Mouse (Mus musculus): ENCODE data around the gene Selenon. TPM values are rescaled to one million over a fixed set of nuclear protein-coding genes. Genes with fewer than 3 reads are reported as not detected.

Selenon gene
- polyA plus RNA-seq, 1 experiment = 3.6 TPM

- H3K27ac ChIP-seq (replicated peaks; ENCODE audit: low read depth, low read length) = no peak overlapping the region; the same call in 1 of the 2 replicates
- peaks cover 5% of the 10 kb centered on the region; the same call in 1 of the 2 replicates for H3K4me1 ChIP-seq (ENCODE audit: control insufficient read depth, insufficient read depth, insufficient read length, low read length)
- H3K4me3 ChIP-seq (ENCODE audit: insufficient read depth, low read depth, low read length) = no peak overlapping the region
Measured at GRCm38 (mm10) chr4:134586631-134587030, 34.7 kb upstream of the Selenon start.

DNA sequence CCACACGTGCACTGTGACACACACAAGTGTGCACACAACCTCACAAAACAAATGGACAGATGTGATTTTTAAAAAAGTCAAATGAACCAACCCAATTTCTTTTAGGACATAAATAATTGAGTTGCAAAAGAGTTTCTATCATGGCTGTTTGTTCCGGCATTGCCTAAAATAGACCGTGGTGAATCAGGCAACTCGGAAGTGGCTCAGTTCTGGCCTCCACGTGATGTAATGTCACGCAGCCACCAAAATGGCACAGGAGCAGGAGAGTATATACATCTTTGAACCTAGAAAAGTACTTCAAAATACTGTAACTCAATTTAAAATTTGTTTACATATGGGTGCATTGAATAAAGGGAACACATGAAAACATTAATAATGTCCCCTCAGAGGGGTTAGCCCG lies 34.2 kb upstream of the Selenon start:
- H3K4me1 ChIP-seq (ENCODE audit: control insufficient read depth, insufficient read depth, insufficient read length, low read length) = peaks cover 2% of the 10 kb centered on the region; the same call in 1 of the 2 replicates
- no peak overlapping the region for H3K27ac ChIP-seq (replicated peaks; ENCODE audit: low read depth, low read length)
- no peak overlapping the region for H3K4me3 ChIP-seq (ENCODE audit: insufficient read depth, low read depth, low read length)

DNA sequence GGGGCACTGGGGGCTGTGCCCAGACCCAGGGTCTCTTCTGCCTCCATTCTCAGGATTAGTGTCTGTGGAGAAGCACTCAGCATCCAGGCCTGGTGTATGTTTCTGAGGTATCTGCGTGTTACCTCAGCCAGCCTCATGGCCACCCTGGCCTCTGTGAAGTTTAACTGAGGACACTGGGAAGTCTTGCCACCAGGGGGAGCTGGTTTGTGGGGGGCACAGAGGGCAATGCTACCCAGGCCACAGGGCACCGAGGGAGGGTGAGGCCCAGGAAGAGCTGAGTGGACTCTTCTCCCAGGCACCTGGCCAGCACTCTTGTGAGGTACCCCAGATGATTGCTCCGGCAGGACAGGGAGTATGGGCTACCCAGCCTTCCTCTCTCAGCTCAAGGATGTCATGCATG lies 31.5 kb upstream of the Selenon start:
- H3K27ac ChIP-seq (replicated peaks; ENCODE audit: low read depth, low read length) = no peak overlapping the region
- no peaks in the 10 kb centered on the region for H3K4me1 ChIP-seq (ENCODE audit: control insufficient read depth, insufficient read depth, insufficient read length, low read length)
- no peak overlapping the region for H3K4me3 ChIP-seq (ENCODE audit: insufficient read depth, low read depth, low read length)

- Histone ChIP-seq H3K4me1 (ENCODE audit: control insufficient read depth, insufficient read depth, insufficient read length, low read length) (no peaks in the 10 kb centered on the region), H3K27ac (replicated peaks; ENCODE audit: low read depth, low read length) (no peak overlapping the region), H3K4me3 (ENCODE audit: insufficient read depth, low read depth, low read length) (no peak overlapping the region)
Measured at GRCm38 (mm10) chr4:134581365-134581764, 29.4 kb upstream of the Selenon start.

DNA sequence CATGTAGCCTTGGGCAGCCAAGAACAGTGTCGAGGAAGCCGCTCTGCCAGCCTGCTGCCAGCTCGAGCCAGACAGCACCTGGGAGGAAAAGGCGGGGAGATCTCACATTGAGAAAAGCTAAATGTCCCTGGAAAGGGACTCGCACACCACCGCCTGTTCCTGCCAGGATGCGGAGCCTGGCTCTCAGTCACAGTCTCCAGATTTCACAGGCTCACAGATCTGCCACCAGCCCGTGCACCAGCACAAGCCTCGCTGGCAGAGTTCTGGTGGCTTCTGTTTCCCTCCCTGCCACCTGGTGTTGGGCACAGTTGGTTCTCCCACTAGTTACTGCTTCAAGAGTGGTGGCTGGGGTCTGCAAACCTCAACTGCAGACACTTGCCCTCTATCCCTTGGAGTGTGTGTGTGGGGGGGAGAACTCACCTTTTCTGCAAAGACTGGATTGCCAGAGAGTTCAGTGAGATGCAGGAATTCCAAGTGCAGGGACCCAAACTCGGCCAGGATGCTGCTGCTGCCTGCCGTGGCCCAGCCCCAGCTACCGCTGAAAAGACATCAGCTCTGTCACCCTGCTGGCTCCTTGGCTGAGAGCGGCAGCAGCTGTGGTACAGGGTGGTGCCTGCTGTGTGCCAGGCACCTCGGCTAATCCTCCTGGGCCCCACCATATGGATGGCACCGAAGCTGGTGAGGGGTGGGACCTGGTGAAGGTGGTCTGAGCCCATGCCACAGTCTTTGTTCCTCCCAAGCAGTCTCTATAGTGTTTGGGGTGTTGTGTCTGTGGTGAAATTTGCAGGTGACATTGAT lies 28.6 kb upstream of the Selenon start:
- H3K27ac ChIP-seq (replicated peaks; ENCODE audit: low read depth, low read length) = no peak overlapping the region
- no peak overlapping the region for H3K4me3 ChIP-seq (ENCODE audit: insufficient read depth, low read depth, low read length)
- H3K4me1 ChIP-seq (ENCODE audit: control insufficient read depth, insufficient read depth, insufficient read length, low read length) = no peaks in the 10 kb centered on the region

DNA sequence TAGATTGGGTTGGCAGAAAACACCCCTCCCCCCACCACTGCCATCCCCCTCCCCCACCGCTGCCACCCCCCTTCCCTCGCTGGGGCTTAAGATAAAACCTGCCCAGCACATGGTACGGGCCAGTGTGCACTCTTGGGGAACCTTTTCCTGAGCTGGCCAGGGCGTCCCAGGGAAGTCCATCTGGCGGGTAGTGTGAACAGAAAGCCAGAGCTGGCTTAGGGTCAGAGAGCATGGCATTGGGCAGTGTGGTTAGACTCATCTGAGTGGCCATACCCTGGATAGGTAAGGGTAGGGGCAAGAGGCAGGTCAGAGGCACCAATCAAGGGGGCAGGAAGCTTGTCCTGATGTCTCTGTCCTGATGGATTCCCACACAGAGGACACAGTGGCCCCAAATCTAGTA lies 27.7 kb upstream of the Selenon start:
- no peak overlapping the region for H3K27ac ChIP-seq (replicated peaks; ENCODE audit: low read depth, low read length)
- no peak overlapping the region for H3K4me3 ChIP-seq (ENCODE audit: insufficient read depth, low read depth, low read length)
- no peaks in the 10 kb centered on the region for H3K4me1 ChIP-seq (ENCODE audit: control insufficient read depth, insufficient read depth, insufficient read length, low read length)

DNA sequence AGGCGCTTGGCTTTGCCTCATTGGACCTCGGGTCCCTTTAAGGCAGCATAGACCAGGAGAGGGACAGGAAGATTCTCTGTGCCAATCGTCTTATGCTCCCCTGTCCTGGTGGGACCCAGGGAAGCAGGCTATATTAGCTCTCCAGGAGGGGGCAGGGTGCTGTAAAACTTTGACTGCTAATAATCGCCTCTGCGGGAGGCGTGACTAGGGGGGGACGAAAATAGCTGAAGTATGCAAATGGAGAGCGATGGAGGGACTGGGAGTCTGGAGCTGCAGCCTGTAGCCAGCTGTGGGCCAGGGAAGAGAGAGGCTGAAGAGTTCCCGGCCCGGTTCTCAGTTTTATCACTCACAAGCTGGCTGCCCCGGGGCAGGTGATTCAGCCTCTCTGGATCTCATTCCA lies 27.2 kb upstream of the Selenon start:
- no peak overlapping the region for H3K27ac ChIP-seq (replicated peaks; ENCODE audit: low read depth, low read length)
- no peaks in the 10 kb centered on the region for H3K4me1 ChIP-seq (ENCODE audit: control insufficient read depth, insufficient read depth, insufficient read length, low read length)
- no peak overlapping the region for H3K4me3 ChIP-seq (ENCODE audit: insufficient read depth, low read depth, low read length)

GRCm38 (mm10) chr4:134578407-134578806 lies 26.4 kb upstream of the Selenon start:
- H3K27ac ChIP-seq (replicated peaks; ENCODE audit: low read depth, low read length) = no peak overlapping the region
- no peak overlapping the region for H3K4me3 ChIP-seq (ENCODE audit: insufficient read depth, low read depth, low read length)
- no peaks in the 10 kb centered on the region for H3K4me1 ChIP-seq (ENCODE audit: control insufficient read depth, insufficient read depth, insufficient read length, low read length)

GRCm38 (mm10) chr4:134577281-134577680 lies 25.3 kb upstream of the Selenon start:
- H3K27ac ChIP-seq (replicated peaks; ENCODE audit: low read depth, low read length) = no peak overlapping the region
- H3K4me1 ChIP-seq (ENCODE audit: control insufficient read depth, insufficient read depth, insufficient read length, low read length) = no peaks in the 10 kb centered on the region
- H3K4me3 ChIP-seq (ENCODE audit: insufficient read depth, low read depth, low read length) = no peak overlapping the region

GRCm38 (mm10) chr4:134575486-134575885 lies 23.5 kb upstream of the Selenon start:
- H3K4me1 ChIP-seq (ENCODE audit: control insufficient read depth, insufficient read depth, insufficient read length, low read length) = no peaks in the 10 kb centered on the region
- no peak overlapping the region for H3K27ac ChIP-seq (replicated peaks; ENCODE audit: low read depth, low read length)
- H3K4me3 ChIP-seq (ENCODE audit: insufficient read depth, low read depth, low read length) = no peak overlapping the region

- Histone ChIP-seq H3K4me1 (ENCODE audit: control insufficient read depth, insufficient read depth, insufficient read length, low read length) (no peaks in the 10 kb centered on the region), H3K27ac (replicated peaks; ENCODE audit: low read depth, low read length) (no peak overlapping the region), H3K4me3 (ENCODE audit: insufficient read depth, low read depth, low read length) (no peak overlapping the region)
Measured at GRCm38 (mm10) chr4:134572449-134573300, 20.7 kb upstream of the Selenon start.

DNA sequence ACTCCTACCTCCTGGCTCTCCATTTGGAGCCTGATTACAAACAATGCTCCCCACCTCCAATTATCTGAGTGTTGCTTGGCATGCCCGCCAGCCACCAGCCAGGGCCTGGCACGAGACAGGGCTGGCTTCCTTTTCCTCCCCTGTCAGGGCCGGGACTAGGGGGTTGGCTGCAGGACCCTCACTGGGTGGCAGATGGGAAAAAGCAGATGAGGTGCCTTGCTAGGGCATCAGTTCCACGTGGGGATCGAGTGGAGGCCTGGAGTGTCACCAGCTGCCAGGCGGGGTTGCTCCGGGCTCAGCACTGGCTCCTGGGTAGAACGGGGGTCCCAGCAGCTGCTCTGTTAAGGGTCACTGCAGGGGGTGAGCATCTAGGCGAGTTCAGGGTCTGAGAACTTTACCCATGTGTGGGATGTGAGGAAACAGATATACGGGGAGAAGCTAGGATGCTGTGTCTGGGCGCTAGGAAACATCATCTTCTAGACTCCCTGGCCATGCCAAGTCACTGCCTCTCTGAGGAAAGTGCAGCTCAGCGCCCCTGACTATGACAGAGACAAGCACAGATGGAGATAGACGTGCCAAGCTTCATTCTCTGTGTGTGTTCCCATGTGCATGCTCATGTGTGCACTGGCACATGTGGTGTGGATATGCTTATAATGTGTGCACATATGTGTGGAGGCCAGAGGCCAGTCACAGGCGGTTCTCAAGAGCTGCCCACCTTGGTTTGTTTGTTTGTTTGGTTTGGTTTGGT lies 18.9 kb upstream of the Selenon start:
- Histone ChIP-seq H3K4me3 (ENCODE audit: insufficient read depth, low read depth, low read length) (no peak overlapping the region), H3K27ac (replicated peaks; ENCODE audit: low read depth, low read length) (no peak overlapping the region), H3K4me1 (ENCODE audit: control insufficient read depth, insufficient read depth, insufficient read length, low read length) (no peaks in the 10 kb centered on the region)

- Histone ChIP-seq H3K4me3 (ENCODE audit: insufficient read depth, low read depth, low read length) (no peak overlapping the region), H3K4me1 (ENCODE audit: control insufficient read depth, insufficient read depth, insufficient read length, low read length) (no peaks in the 10 kb centered on the region), H3K27ac (replicated peaks; ENCODE audit: low read depth, low read length) (no peak overlapping the region)
Measured at GRCm38 (mm10) chr4:134569831-134570230, 17.9 kb upstream of the Selenon start.

DNA sequence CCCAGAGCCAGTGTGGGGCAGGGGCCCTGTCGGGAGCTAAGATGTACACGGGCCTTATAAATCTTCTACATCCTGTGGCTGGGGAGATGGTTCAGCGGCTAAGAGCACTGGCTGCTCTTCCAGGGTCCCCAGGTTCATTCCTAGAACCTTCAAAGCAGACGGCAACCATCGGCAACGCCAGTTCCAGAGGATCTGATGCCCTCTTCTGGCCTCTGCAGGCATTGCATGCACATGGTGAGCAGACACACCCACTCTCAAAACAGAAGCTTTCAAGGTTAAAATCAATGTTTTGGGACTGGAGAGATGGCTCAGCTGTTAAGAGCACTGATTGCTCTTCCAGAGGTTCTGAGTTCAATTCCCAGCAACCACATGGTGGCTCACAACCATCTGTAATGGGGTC lies 17.2 kb upstream of the Selenon start:
- Histone ChIP-seq H3K4me1 (ENCODE audit: control insufficient read depth, insufficient read depth, insufficient read length, low read length) (no peaks in the 10 kb centered on the region), H3K4me3 (ENCODE audit: insufficient read depth, low read depth, low read length) (no peak overlapping the region), H3K27ac (replicated peaks; ENCODE audit: low read depth, low read length) (no peak overlapping the region)

Data from brown adipose tissue, adult 24 weeks (tissue).